Mouse (Mus musculus): ENCODE data around the gene Slc28a2.

- TF ChIP-seq CTCF (IDR thresholded peaks at IDR 0.05; ENCODE audit: borderline replicate concordance, insufficient read depth, low read length), result no peak
- TF ChIP-seq POLR2A (IDR thresholded peaks at IDR 0.05; ENCODE audit: low read depth, low read length), result no peak
Measured at GRCm38 (mm10) chr2:122486674-122487073, 60.4 kb downstream of the Slc28a2 start.
